Mouse (Mus musculus) heart, postnatal 0 days (tissue): ENCODE measurements around the gene Cd151. TPM values are rescaled to one million over a fixed set of nuclear protein-coding genes. Genes with fewer than 3 reads are reported as not detected.
"Not testable (repeated sequence)": the region's sequence is repeated elsewhere in the genome, so short reads cannot be mapped to it uniquely, and the experiment has no call there.

Source experiments
- ATAC-seq: fragments of 200-750 bp; cut with Nextera tagmentation; 2 replicates; pipeline ENCODE4 v1.8.0; 2017; ENCODE audit warnings: low read depth, moderate number of reproducible peaks, moderate library complexity; ENCODE audit not compliant: insufficient read depth
- DNase-seq: peaks from one replicate; pipeline ENCODE4 v3.0.0-alpha.2; 2016; ENCODE audit warnings: low spot score
- H3K27ac ChIP-seq: fragments of 300-500 bp; sonication (generic); 2 replicates; pipeline ENCODE4 v1.5.1; 2014; ENCODE audit warnings: low read depth, mild to moderate bottlenecking
- H3K27me3 ChIP-seq: fragments of 300-500 bp; sonication (generic); 2 replicates; pipeline ENCODE4 v1.6.1; 2014; ENCODE audit warnings: low read length, mixed read lengths; ENCODE audit not compliant: control insufficient read depth, insufficient read depth
- H3K36me3 ChIP-seq: fragments of 300-500 bp; sonication (generic); replicated peaks from 2 replicates; pipeline ENCODE4 v1.6.1; 2014; ENCODE audit warnings: low read length, mixed read lengths; ENCODE audit not compliant: control insufficient read depth, insufficient read depth
- H3K4me1 ChIP-seq: fragments of 300-500 bp; sonication (generic); 2 replicates; pipeline ENCODE4 v1.6.1; 2014; ENCODE audit warnings: antibody characterized with exemption; ENCODE audit not compliant: control insufficient read depth, insufficient read depth
- H3K4me2 ChIP-seq: fragments of 300-500 bp; sonication (generic); 2 replicates; pipeline ENCODE4 v1.6.1; 2014; ENCODE audit warnings: low read depth, mild to moderate bottlenecking, low read length, moderate library complexity
- H3K4me3 ChIP-seq: fragments of 300-500 bp; sonication (generic); 2 replicates; pipeline ENCODE4 v1.5.1; 2014; ENCODE audit warnings: low read depth, low read length
- H3K9ac ChIP-seq: fragments of 300-500 bp; sonication (generic); replicated peaks from 2 replicates; pipeline ENCODE4 v1.6.1; 2014; ENCODE audit warnings: low read depth, low read length, mixed read lengths
- H3K9me3 ChIP-seq: fragments of 300-500 bp; sonication (generic); replicated peaks from 2 replicates; pipeline ENCODE4 v1.6.1; 2016; ENCODE audit warnings: low read length; ENCODE audit not compliant: control insufficient read depth
- CTCF ChIP-seq: IDR thresholded peaks from 2 replicates; pipeline ENCODE4 v1.5.1; 2016; ENCODE audit warnings: antibody characterized with exemption, control low read depth, low read depth
- EP300 ChIP-seq: IDR thresholded peaks from 2 replicates; pipeline ENCODE4 v1.6.1; 2016; ENCODE audit warnings: antibody characterized with exemption, low read depth
- WGBS: fragments of 180-500 bp; shearing (Covaris S2); extraction: QIAGEN DNeasy Blood & Tissue Kit; methylation state at CpG from one replicate; pipeline ENCODE4 v1.1.7; 2014; 5-methylcytosine and 5-hydroxymethylcytosine counted together
- polyA plus RNA-seq: library from polyadenylated mRNA; unstranded; fragments of >200 nt; fragmentation: Nextera tagmentation; extraction: Ambion mirVana; gene quantifications from 2 replicates; pipeline ENCODE4 v1.2.1, GENCODE M21; 2015
- total RNA-seq: library from RNA; depleted of rRNA; stranded (reverse); fragments of >200 nt; gene quantifications from 2 replicates; pipeline ENCODE4 v1.2.3, GENCODE M21; 2014; ENCODE audit warnings: low replicate concordance

Cd151 gene
- total and polyA plus RNA-seq, 2 experiments from 2014 or later, result 37.8 to 288 TPM

DNA sequence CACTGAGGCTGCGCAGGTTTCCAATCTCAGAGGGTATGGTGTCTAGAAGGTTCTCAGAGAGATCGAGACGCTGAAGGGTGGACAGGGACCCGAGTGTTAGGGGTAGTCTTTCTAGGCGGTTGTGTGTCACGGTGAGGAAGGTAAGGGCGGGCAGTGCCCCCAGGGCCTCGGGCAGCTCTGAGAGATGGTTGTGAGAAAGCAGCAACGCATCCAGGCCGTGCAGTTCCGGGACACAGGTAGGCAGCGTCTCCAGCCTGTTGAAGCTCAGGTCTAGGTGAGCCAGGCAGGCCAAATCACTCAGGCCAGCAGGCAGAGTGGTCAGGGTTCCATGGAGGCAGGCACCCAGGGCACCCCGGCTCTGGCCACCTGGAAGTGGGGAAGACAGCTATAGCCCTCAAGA, 25.0 kb upstream of the Cd151 start:
- Histone ChIP-seq H3K4me1 (peaks cover 14% of the 10 kb centered on the region), H3K4me3 (no peak overlapping the region), H3K9ac (no peak overlapping the region), H3K27ac (no peak overlapping the region), H3K9me3 (no peaks in the 10 kb centered on the region), H3K27me3 (no peaks in the 10 kb centered on the region), H3K36me3 (no peaks in the 10 kb centered on the region; the same call in 1 of the 2 replicates), H3K4me2 (0 out of 2 replicates have a peak overlapping the region, but pooled peaks have one; percentile 91)
- DNase-seq, result no peak
- ATAC-seq, result no peak
- TF ChIP-seq CTCF, result no peak
- no peak for TF ChIP-seq EP300
- 91% methylated on average over 13 of the region's 13 CpGs for WGBS

DNA sequence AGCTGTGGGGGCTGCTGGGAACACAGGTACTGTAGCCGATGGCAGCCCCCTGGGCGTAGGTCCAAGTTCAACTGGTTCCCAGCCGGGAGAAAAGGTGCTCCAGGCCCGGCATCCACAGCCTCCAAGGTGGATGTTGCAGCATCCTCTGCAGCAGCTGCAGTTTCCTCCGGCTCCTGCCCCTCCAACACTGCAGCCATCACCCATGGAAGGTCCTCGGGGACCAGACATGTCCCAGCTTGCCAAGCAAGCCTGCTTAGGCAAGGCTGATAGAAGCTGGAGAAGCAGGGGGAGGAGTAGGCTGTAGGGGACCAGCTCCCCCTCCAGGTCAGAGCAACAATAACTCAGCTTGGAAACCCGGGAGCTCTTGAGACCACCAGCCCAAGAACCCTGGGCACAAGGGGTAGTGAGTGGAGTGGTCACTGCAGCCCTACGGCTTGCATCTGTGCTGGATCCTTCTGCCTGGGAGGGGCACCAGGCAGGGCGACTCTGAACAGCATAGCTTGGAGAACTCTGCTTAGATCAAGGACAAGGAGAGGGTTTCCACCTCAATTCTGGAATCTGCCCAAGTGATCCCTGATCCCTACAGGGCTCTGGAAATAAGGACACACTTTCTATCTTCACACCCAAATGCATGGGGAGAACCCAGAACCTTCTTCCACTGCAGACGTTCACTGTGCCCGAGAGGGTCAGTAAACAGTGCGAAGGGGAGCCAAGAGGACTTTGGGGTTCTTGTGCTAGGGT, 23.9 kb upstream of the Cd151 start:
- Histone ChIP-seq H3K4me3 (peak overlapping the region; percentile 55), H3K27ac (peak overlapping the region; percentile 70), H3K27me3 (no peaks in the 10 kb centered on the region), H3K4me2 (peak overlapping the region; percentile 91), H3K9ac (peak overlapping the region; percentile 39), H3K36me3 (no peaks in the 10 kb centered on the region; the same call in 1 of the 2 replicates), H3K9me3 (no peaks in the 10 kb centered on the region), H3K4me1 (peaks cover 16% of the 10 kb centered on the region)
- peak; percentile 58 for DNase-seq
- ATAC-seq, result no peak
- WGBS, result 15% methylated on average over 12 of the region's 12 CpGs
- TF ChIP-seq CTCF (peak; percentile 30; the same call in 1 of the 2 replicates), EP300 (no peak)

DNA sequence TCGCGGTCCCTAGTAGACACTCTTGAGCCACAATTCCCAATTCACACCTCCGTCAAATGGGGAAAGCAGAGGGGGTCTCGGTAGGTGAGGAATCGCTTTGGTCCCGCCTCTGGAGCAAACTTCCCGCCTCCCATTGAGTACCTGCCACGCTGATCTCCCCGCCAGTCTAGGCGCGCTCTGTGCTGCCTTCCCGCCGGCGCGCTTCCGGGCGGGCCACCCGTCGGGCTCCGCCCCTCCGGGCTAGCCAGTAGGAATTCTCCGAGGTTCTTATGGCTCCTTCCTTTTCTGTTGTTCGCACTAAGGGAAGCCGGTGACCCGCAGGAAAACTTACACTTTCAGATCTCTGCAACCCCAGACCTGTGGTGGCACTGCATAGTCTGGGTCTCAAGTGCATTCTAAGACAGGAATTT, 23.4 kb upstream of the Cd151 start, which contains the start of gene Pidd1:
Pidd1 (minus strand) TSS at position 198 of the 410 bp plus-strand sequence.
- peak; percentile 51 for ATAC-seq
- 0% methylated on average over 25 of the region's 25 CpGs for WGBS
- H3K4me2 ChIP-seq, result peak within 1 kb of the TSS; percentile 91
- H3K4me3 ChIP-seq, result peak within 1 kb of the TSS; percentile 55
- no peaks in the 10 kb centered on the region for H3K9me3 ChIP-seq
- peak within 1 kb of the TSS; percentile 39 for H3K9ac ChIP-seq
- peaks cover 5% of the 10 kb centered on the region for H3K36me3 ChIP-seq
- TF ChIP-seq EP300, result no peak
- TF ChIP-seq CTCF, result no peak
- DNase-seq, result peak; percentile 82
- H3K27ac ChIP-seq, result peak within 1 kb of the TSS; percentile 70
- H3K27me3 ChIP-seq, result no peaks in the 10 kb centered on the region
- peaks cover 22% of the 10 kb centered on the region for H3K4me1 ChIP-seq

DNA sequence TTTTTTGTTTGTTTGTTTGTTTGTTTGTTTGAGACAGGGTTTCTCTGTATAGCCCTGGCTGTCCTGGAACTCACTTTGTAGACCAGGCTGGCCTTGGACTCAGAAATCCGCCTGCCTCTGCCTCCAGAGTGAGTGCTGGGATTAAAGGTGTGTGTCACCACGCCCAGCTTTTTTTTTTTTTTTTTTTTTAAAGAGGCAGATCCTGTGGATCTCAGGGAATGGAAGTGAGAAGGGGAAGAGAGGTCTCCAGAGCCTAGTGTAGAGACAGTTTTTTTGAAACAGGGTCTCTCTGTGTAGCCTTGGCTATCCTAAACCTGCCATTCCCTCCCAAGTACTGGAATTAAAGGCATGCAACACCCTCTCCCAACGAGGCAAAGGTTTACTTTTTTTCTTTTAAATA, 20.8 kb upstream of the Cd151 start:
- not testable (repeated sequence) for ATAC-seq, DNase-seq, H3K9me3 ChIP-seq, H3K9ac ChIP-seq, H3K4me2 ChIP-seq, H3K27ac ChIP-seq, H3K27me3 ChIP-seq
- H3K4me3 ChIP-seq, result peak overlapping the region; percentile 71; the same call in 1 of the 2 replicates
- H3K4me1 ChIP-seq, result peaks cover 20% of the 10 kb centered on the region
- 66% methylated on average over 3 of the region's 3 CpGs for WGBS
- peaks cover 19% of the 10 kb centered on the region for H3K36me3 ChIP-seq

DNA sequence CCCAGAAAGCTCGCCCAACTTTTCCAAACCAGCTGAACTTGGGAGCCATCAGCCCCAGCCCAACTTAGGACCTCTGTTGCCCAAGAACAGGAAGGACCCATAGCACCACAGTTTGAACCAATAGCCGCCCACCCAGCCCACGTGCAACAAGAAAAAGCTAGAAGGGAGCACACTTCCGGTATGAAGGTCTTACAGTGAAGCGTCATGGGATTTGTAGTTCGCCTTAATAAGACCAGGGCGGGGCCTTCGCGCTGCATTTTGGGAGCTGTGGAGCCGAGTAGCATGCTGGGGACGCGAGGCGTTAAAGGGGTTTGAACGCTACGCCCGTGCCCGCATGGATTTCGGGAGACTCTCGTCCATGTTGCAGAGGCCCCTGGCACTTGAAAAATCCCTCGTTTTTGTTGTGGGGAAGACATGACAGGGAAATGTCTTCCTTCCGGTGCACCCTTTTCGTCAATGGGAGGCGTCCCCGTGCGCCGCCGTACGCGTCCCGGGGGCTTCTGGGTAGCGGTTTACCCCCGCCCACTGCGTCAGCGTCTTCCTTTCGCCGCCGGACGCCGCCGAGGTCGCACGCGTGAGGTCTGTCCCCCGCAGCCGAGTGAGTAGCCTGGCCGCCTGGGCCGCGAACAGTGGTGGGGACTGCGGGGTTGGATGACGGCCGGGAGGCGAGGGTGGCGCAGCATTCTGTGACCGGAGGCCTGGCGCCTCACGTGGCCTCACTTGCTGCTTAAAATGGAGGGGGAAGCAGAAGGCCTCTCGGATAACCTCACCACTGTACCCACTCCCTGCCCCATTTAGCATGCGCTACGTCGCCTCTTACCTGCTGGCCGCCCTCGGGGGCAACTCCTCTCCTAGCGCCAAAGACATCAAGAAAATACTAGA, 19.8 kb upstream of the Cd151 start, which contains the start of gene Rplp2:
Rplp2 (plus strand) TSS at position 261 of the 882 bp plus-strand sequence.
- Histone ChIP-seq H3K27ac (peak within 1 kb of the TSS; percentile 89), H3K4me2 (peak within 1 kb of the TSS; percentile 71), H3K9ac (peak within 1 kb of the TSS; percentile 82), H3K36me3 (peaks cover 25% of the 10 kb centered on the region), H3K4me3 (peak within 1 kb of the TSS; percentile 71), H3K9me3 (no peaks in the 10 kb centered on the region), H3K4me1 (peaks cover 20% of the 10 kb centered on the region), H3K27me3 (no peaks in the 10 kb centered on the region)
- TF ChIP-seq CTCF (no peak), EP300 (peak; percentile 94)
- peak; percentile 94 for DNase-seq
- under 1% methylated on average over 63 of the region's 63 CpGs for WGBS
- peak; percentile 91 for ATAC-seq
